Mouse (Mus musculus) frontal cortex, postnatal 10 days (tissue): Measurements from ENCODE around the gene Asz1.

ENCODE experiments used
- DNase-seq, 2 experiments: peaks; one replicate each; pipeline ENCODE4 v3.0.0; 2022; ENCODE audit warnings: low spot score in 2 of 2, mixed read lengths in 1 of 2

Gene Asz1

GRCm38 (mm10) chr6:18007356-18007755 lies 101.5 kb downstream of the Asz1 start:
- DNase-seq: no peak

DNA sequence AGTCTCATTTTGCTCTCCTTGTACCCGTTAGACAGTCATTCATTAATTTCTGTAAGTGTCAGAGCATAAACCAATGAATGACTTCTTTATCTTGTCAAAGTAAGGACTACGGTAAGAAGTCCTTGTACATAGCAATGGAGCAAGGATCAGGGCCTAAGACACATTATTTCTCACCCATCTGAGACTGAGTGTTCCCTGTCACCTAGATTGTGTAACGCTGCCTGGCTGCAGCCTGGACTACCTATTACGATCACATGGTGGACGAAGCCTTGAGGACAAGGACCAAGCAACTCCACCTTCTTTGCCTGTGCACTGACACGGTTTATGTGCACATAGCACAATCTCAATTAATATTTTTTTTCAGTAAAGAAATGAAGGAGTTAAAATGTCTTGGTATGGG lies 106.8 kb downstream of the Asz1 start:
- no peak for DNase-seq
